ENCODE assay signal across 18 mouse cellular contexts in the genomic region with DNA sequence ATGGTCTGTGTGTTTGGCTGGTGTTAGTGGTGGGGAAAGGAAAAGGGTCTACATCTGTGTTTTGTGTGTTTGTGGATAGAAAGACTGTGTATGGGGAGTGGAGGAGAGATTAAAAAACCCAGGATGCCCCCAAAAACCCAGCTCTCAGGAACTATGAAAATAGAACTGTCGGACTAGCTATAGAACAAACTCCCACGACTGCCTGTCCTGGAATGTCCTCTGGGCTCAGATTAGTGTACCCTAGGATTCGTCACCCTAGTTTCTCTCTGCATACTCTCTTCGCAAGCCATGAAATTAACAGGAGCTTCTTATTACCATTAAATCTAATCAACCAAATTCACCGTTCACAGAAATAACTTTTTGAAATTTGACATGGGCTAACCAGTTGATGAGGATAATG.
DNase-seq lines count a peak whose midpoint lies in the region; TF ChIP-seq lines count a peak whose summit lies in the region.
"Had no signal": no experiment of that assay in that cellular context is flagged by ENCODE, and none has a peak within 500 bp of the region (broad histone marks: within the 10 kb centered on the region; RNA-seq: fewer than 3 reads in every experiment).

No protein-coding gene starts in this region.

- DNase-seq in kidney, adult 2 months, result no peak
- no peak for DNase-seq in kidney, adult 11 months
- peak; percentile 2 for DNase-seq in right cerebral cortex, adult 18-20 months
- DNase-seq in right cerebral cortex, postnatal 10 days (ENCODE audit: low spot score in 2 of 2), result no peak
- DNase-seq in gastrocnemius, postnatal 4 days (ENCODE audit: low spot score in 2 of 2), result no peak
- DNase-seq: adrenal gland, adult 2 months; adrenal gland, postnatal 10 days; adrenal gland, postnatal 25 days; cerebellum, adult 11-12 months; cerebellum, adult 2 months; cerebellum, adult 9-10 months; cerebellum, postnatal 10 days; cerebellum, postnatal 25 days; forebrain, postnatal 0 days had no signal

- 60% methylated on average over 5 of the region's 5 CpGs for WGBS in kidney, adult 2 months

- H3K27me3 ChIP-seq in kidney, adult 2 months (replicated peaks; ENCODE audit: control insufficient read depth, insufficient read depth, low read length), result no peaks in the 10 kb centered on the region
- H3K27me3 ChIP-seq: embryonic facial prominence, embryonic 12.5 days; forebrain, embryonic 13.5 days; forebrain, embryonic 15.5 days had no signal

- TF ChIP-seq CTCF in kidney, adult 2 months (conservative IDR thresholded peaks at IDR 0.05; ENCODE audit: insufficient read depth, insufficient read length, low read depth, low read length), result no peak

- no peaks in the 10 kb centered on the region for H3K36me3 ChIP-seq in kidney, adult 2 months (ENCODE audit: control insufficient read depth, insufficient read depth, low read length)
- H3K36me3 ChIP-seq: embryonic facial prominence, embryonic 10.5 days; embryonic facial prominence, embryonic 12.5 days; forebrain, embryonic 15.5 days had no signal

- TF ChIP-seq POLR2A in kidney, adult 2 months (IDR thresholded peaks at IDR 0.05; ENCODE audit: low read depth, low read length), result no peak

- H3K4me3 ChIP-seq in kidney, adult 2 months (ENCODE audit: insufficient read depth, low read depth, low read length), result no peak overlapping the region
- H3K4me3 ChIP-seq: embryonic facial prominence, embryonic 10.5 days; embryonic facial prominence, embryonic 12.5 days; forebrain, embryonic 13.5 days; forebrain, embryonic 15.5 days had no signal

- peak overlapping the region; percentile 99 for H3K27ac ChIP-seq in kidney, adult 2 months (ENCODE audit: insufficient read depth, low read depth, low read length)
- H3K27ac ChIP-seq: embryonic facial prominence, embryonic 10.5 days; embryonic facial prominence, embryonic 12.5 days; forebrain, embryonic 13.5 days; forebrain, embryonic 15.5 days had no signal

- peaks cover 3% of the 10 kb centered on the region; the same call in 1 of the 2 replicates for H3K4me1 ChIP-seq in kidney, adult 2 months (ENCODE audit: control insufficient read depth, insufficient read depth, low read length)
- H3K4me1 ChIP-seq: embryonic facial prominence, embryonic 10.5 days; embryonic facial prominence, embryonic 12.5 days; forebrain, embryonic 13.5 days; forebrain, embryonic 15.5 days had no signal
